Mouse (Mus musculus): ENCODE measurements at regions not wholly inside any gene's neighbourhood (a gene's known extent, or its start where the extent isn't known, plus 50 kb on each side); places are given as distances from the start of the nearest gene placed in this dataset.

GRCm38 (mm10) chr12:14415543-14416181 lies 263.8 kb upstream of the Fam84a start:
- WGBS, result 83% methylated on average over 3 of the region's 3 CpGs
- no peak for ATAC-seq
- no peak for DNase-seq

DNA sequence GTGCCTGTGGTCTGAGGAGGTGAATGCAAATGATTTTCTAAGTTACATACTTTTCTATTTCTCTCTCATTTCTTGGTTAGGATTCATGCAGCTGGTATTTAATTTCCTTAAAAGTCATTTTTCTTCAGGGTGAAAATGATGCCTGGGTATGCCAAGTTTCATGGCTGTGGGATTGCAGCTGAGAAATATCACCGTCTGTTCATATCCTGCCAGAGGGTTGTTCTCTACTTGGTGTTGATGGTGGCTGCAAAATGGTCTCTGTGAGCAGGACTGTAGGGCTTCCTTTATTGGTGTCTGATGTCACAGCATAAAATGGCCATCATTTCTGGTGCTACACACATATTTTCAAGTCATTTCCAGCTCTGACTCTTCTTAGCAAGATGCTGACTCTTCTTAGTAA lies 259.2 kb upstream of the Fam84a start:
- DNase-seq (peak; percentile 15), ATAC-seq (peak; percentile 47; the same call in 1 of the 2 replicates)
- no peaks in the 10 kb centered on the region for H3K4me1 ChIP-seq (ENCODE audit: insufficient read depth)
- H3K9me3 ChIP-seq (ENCODE audit: low read length), result no peaks in the 10 kb centered on the region
- H3K4me3 ChIP-seq (ENCODE audit: low read depth, low read length), result no peak overlapping the region
- no peak overlapping the region for H3K9ac ChIP-seq
- H3K4me2 ChIP-seq (ENCODE audit: low read depth), result no peak overlapping the region
- no peaks in the 10 kb centered on the region for H3K27me3 ChIP-seq (ENCODE audit: insufficient read depth, low read length)
- TF ChIP-seq CTCF (IDR thresholded peaks at IDR 0.05; ENCODE audit: low read depth), result no peak
- H3K36me3 ChIP-seq (ENCODE audit: insufficient read depth), result no peaks in the 10 kb centered on the region
- WGBS, result 79% methylated on average over 1 of the region's 1 CpGs
- no peak overlapping the region for H3K27ac ChIP-seq (ENCODE audit: low read depth, low read length)

More at GRCm38 (mm10) chr12:14415543-14416181, 263.8 kb upstream of the Fam84a start:
- TF ChIP-seq CTCF (IDR thresholded peaks at IDR 0.05; ENCODE audit: low read depth), result no peak
- Histone ChIP-seq H3K4me2 (ENCODE audit: low read depth) (no peak overlapping the region), H3K9ac (no peak overlapping the region), H3K4me1 (ENCODE audit: insufficient read depth) (no peaks in the 10 kb centered on the region), H3K4me3 (ENCODE audit: low read depth, low read length) (no peak overlapping the region), H3K9me3 (ENCODE audit: low read length) (peaks cover 4% of the 10 kb centered on the region; the same call in 1 of the 2 replicates), H3K36me3 (ENCODE audit: insufficient read depth) (no peaks in the 10 kb centered on the region), H3K27me3 (ENCODE audit: insufficient read depth, low read length) (no peaks in the 10 kb centered on the region), H3K27ac (ENCODE audit: low read depth, low read length) (no peak overlapping the region)

GRCm38 (mm10) chr12:14405796-14406195 lies 253.9 kb upstream of the Fam84a start:
- Histone ChIP-seq H3K27me3 (ENCODE audit: insufficient read depth, low read length) (no peaks in the 10 kb centered on the region), H3K36me3 (ENCODE audit: insufficient read depth) (no peaks in the 10 kb centered on the region), H3K4me3 (ENCODE audit: low read depth, low read length) (no peak overlapping the region), H3K27ac (ENCODE audit: low read depth, low read length) (no peak overlapping the region), H3K4me1 (ENCODE audit: insufficient read depth) (no peaks in the 10 kb centered on the region), H3K9me3 (ENCODE audit: low read length) (no peaks in the 10 kb centered on the region), H3K4me2 (ENCODE audit: low read depth) (no peak overlapping the region), H3K9ac (no peak overlapping the region)
- 93% methylated on average over 1 of the region's 1 CpGs for WGBS
- TF ChIP-seq CTCF (IDR thresholded peaks at IDR 0.05; ENCODE audit: low read depth), result no peak
- DNase-seq, result no peak
- no peak for ATAC-seq

DNA sequence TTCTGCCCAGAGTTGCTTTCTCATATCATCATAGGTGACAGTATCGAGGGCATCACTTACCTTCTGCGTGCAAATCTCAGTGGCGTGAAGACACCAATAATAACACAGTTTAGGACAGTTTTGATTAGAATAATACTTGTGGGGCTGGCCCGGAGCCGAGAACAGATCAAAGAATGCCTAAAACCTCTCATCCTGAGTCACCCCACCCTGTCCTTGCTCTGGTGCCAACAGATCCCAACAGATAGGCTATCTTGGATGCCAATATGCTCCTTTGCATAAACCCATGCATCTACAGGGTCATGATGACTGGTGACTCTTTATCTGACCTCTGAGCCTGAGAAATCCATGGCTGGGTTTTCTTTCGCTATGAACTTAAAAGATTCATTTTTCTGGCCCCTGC lies 224.4 kb upstream of the Fam84a start:
- Histone ChIP-seq H3K9me3 (ENCODE audit: low read length) (no peaks in the 10 kb centered on the region), H3K27ac (ENCODE audit: low read depth, low read length) (no peak overlapping the region), H3K4me3 (ENCODE audit: low read depth, low read length) (no peak overlapping the region), H3K27me3 (ENCODE audit: insufficient read depth, low read length) (no peaks in the 10 kb centered on the region), H3K4me2 (ENCODE audit: low read depth) (no peak overlapping the region), H3K9ac (no peak overlapping the region), H3K36me3 (ENCODE audit: insufficient read depth) (no peaks in the 10 kb centered on the region), H3K4me1 (ENCODE audit: insufficient read depth) (no peaks in the 10 kb centered on the region)
- no peak for ATAC-seq
- 95% methylated on average over 6 of the region's 6 CpGs for WGBS
- no peak for DNase-seq
- TF ChIP-seq CTCF (IDR thresholded peaks at IDR 0.05; ENCODE audit: low read depth), result no peak

GRCm38 (mm10) chr12:14338244-14338799 lies 186.5 kb upstream of the Fam84a start:
- DNase-seq, result no peak
- no peak overlapping the region for H3K4me3 ChIP-seq (ENCODE audit: low read depth, low read length)
- H3K27ac ChIP-seq (ENCODE audit: low read depth, low read length), result no peak overlapping the region
- no peak for TF ChIP-seq CTCF (IDR thresholded peaks at IDR 0.05; ENCODE audit: low read depth)
- no peaks in the 10 kb centered on the region for H3K27me3 ChIP-seq (ENCODE audit: insufficient read depth, low read length)
- no peak overlapping the region for H3K4me2 ChIP-seq (ENCODE audit: low read depth)
- H3K36me3 ChIP-seq (ENCODE audit: insufficient read depth), result no peaks in the 10 kb centered on the region
- H3K9ac ChIP-seq, result no peak overlapping the region
- WGBS, result 54% methylated on average over 5 of the region's 5 CpGs
- no peaks in the 10 kb centered on the region for H3K9me3 ChIP-seq (ENCODE audit: low read length)
- no peak for ATAC-seq
- no peaks in the 10 kb centered on the region for H3K4me1 ChIP-seq (ENCODE audit: insufficient read depth)

DNA sequence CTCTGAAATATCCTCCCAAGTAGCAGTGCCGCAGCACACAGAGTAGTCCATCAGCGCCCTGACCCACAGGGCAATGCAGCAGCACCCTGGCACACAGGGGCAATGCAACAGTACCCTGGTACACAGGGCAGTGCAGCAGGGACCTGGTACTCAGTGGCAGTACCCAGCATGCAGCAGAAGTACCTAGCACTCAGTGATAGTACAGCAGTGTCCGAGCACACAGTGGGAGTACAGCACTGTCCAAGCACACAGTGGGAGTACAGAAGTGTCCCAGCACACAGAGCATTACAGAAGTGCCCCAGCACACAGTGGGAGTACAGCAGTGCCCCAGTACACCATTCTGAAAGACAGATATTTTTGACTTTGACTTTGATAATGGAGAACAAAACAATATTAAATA lies 186.0 kb upstream of the Fam84a start:
- 56% methylated on average over 3 of the region's 3 CpGs for WGBS
- Histone ChIP-seq H3K27ac (ENCODE audit: low read depth, low read length) (no peak overlapping the region), H3K4me1 (ENCODE audit: insufficient read depth) (no peaks in the 10 kb centered on the region), H3K4me3 (ENCODE audit: low read depth, low read length) (no peak overlapping the region), H3K9me3 (ENCODE audit: low read length) (no peaks in the 10 kb centered on the region), H3K4me2 (ENCODE audit: low read depth) (no peak overlapping the region), H3K27me3 (ENCODE audit: insufficient read depth, low read length) (no peaks in the 10 kb centered on the region), H3K9ac (no peak overlapping the region), H3K36me3 (ENCODE audit: insufficient read depth) (no peaks in the 10 kb centered on the region)
- DNase-seq (no peak), ATAC-seq (no peak)
- no peak for TF ChIP-seq CTCF (IDR thresholded peaks at IDR 0.05; ENCODE audit: low read depth)

- DNase-seq (no peak), ATAC-seq (no peak)
- no peak for TF ChIP-seq CTCF (IDR thresholded peaks at IDR 0.05; ENCODE audit: low read depth)
- no peaks in the 10 kb centered on the region for H3K36me3 ChIP-seq (ENCODE audit: insufficient read depth)
- no peaks in the 10 kb centered on the region for H3K27me3 ChIP-seq (ENCODE audit: insufficient read depth, low read length)
- H3K9ac ChIP-seq, result no peak overlapping the region
- no peak overlapping the region for H3K27ac ChIP-seq (ENCODE audit: low read depth, low read length)
- no peaks in the 10 kb centered on the region for H3K4me1 ChIP-seq (ENCODE audit: insufficient read depth)
- H3K9me3 ChIP-seq (ENCODE audit: low read length), result no peaks in the 10 kb centered on the region
- no peak overlapping the region for H3K4me3 ChIP-seq (ENCODE audit: low read depth, low read length)
- no peak overlapping the region for H3K4me2 ChIP-seq (ENCODE audit: low read depth)
- WGBS, result 89% methylated on average over 3 of the region's 3 CpGs
These were observed 166.8 kb upstream of the Fam84a start for GRCm38 (mm10) chr12:14318693-14319092.
